Mouse (Mus musculus): Measurements from ENCODE around the gene Slc25a5. TPM values are rescaled to one million over a fixed set of nuclear protein-coding genes. Genes with fewer than 3 reads are reported as not detected.

Slc25a5 gene
- polyA plus RNA-seq, 1 experiment from 2014 or later: 483 TPM

GRCm38 (mm10) chrX:36804196-36804595, 8.7 kb downstream of the Slc25a5 start:
- H3K27me3 ChIP-seq: no peaks in the 10 kb centered on the region
- ATAC-seq (replicated peaks): no peak
- no peak overlapping the region for H3K9ac ChIP-seq (replicated peaks)
- no peaks in the 10 kb centered on the region for H3K36me3 ChIP-seq
- no peak overlapping the region for H3K4me2 ChIP-seq (replicated peaks)
- no peak overlapping the region for H3K4me3 ChIP-seq
- peaks cover 7% of the 10 kb centered on the region for H3K4me1 ChIP-seq
- H3K27ac ChIP-seq (replicated peaks): no peak overlapping the region
- no peaks in the 10 kb centered on the region for H3K9me3 ChIP-seq
- WGBS: 71% methylated on average over 5 of the region's 5 CpGs

- Histone ChIP-seq H3K4me2 (replicated peaks) (no peak overlapping the region), H3K27ac (replicated peaks) (no peak overlapping the region), H3K27me3 (no peaks in the 10 kb centered on the region), H3K36me3 (no peaks in the 10 kb centered on the region), H3K4me3 (no peak overlapping the region), H3K9me3 (no peaks in the 10 kb centered on the region), H3K9ac (replicated peaks) (no peak overlapping the region), H3K4me1 (peaks cover 7% of the 10 kb centered on the region)
- no peak for ATAC-seq (replicated peaks)
- WGBS: 46% methylated on average over 5 of the region's 5 CpGs
Observed at GRCm38 (mm10) chrX:36805466-36806235, 10.2 kb downstream of the Slc25a5 start.

- peak overlapping the region; percentile 47 for H3K4me2 ChIP-seq (replicated peaks)
- peak overlapping the region; percentile 47 for H3K9ac ChIP-seq (replicated peaks)
- H3K9me3 ChIP-seq: no peaks in the 10 kb centered on the region
- H3K4me1 ChIP-seq: peaks cover 7% of the 10 kb centered on the region
- ATAC-seq (replicated peaks): peak; percentile 91
- no peaks in the 10 kb centered on the region for H3K36me3 ChIP-seq
- H3K27ac ChIP-seq (replicated peaks): peak overlapping the region; percentile 86
- WGBS: 31% methylated on average over 44 of the region's 45 CpGs
- H3K27me3 ChIP-seq: no peaks in the 10 kb centered on the region
- H3K4me3 ChIP-seq: peak overlapping the region; percentile 43
Observed at GRCm38 (mm10) chrX:36807360-36808317, 12.2 kb downstream of the Slc25a5 start.

GRCm38 (mm10) chrX:36808318-36808683, 12.8 kb downstream of the Slc25a5 start:
- Histone ChIP-seq H3K27ac (replicated peaks) (peak overlapping the region; percentile 86), H3K4me3 (peak overlapping the region; percentile 43), H3K4me2 (replicated peaks) (peak overlapping the region; percentile 47), H3K9me3 (no peaks in the 10 kb centered on the region), H3K36me3 (no peaks in the 10 kb centered on the region), H3K27me3 (no peaks in the 10 kb centered on the region), H3K9ac (replicated peaks) (no peak overlapping the region), H3K4me1 (peaks cover 7% of the 10 kb centered on the region)
- peak; percentile 44 for ATAC-seq (replicated peaks)
- 75% methylated on average over 6 of the region's 6 CpGs for WGBS

- no peak for ATAC-seq (replicated peaks)
- no peak overlapping the region for H3K9ac ChIP-seq (replicated peaks)
- no peaks in the 10 kb centered on the region for H3K9me3 ChIP-seq
- H3K36me3 ChIP-seq: no peaks in the 10 kb centered on the region
- no peak overlapping the region for H3K4me3 ChIP-seq
- H3K4me1 ChIP-seq: peaks cover 9% of the 10 kb centered on the region
- no peak overlapping the region for H3K27ac ChIP-seq (replicated peaks)
- H3K27me3 ChIP-seq: no peaks in the 10 kb centered on the region
- H3K4me2 ChIP-seq (replicated peaks): no peak overlapping the region
- WGBS: 34% methylated on average over 5 of the region's 5 CpGs
Observed at GRCm38 (mm10) chrX:36811377-36811776, 15.9 kb downstream of the Slc25a5 start.

- H3K27ac ChIP-seq (replicated peaks): no peak overlapping the region
- H3K9me3 ChIP-seq: no peaks in the 10 kb centered on the region
- H3K27me3 ChIP-seq: no peaks in the 10 kb centered on the region
- no peak overlapping the region for H3K4me2 ChIP-seq (replicated peaks)
- no peak overlapping the region for H3K4me3 ChIP-seq
- ATAC-seq (replicated peaks): no peak
- H3K4me1 ChIP-seq: peaks cover 10% of the 10 kb centered on the region; the same call in 1 of the 2 replicates
- no peak overlapping the region for H3K9ac ChIP-seq (replicated peaks)
- WGBS: 74% methylated on average over 8 of the region's 8 CpGs
- H3K36me3 ChIP-seq: no peaks in the 10 kb centered on the region
Observed at GRCm38 (mm10) chrX:36814161-36814836, 18.8 kb downstream of the Slc25a5 start.

- no peaks in the 10 kb centered on the region for H3K9me3 ChIP-seq
- 88% methylated on average over 4 of the region's 4 CpGs for WGBS
- no peak overlapping the region for H3K27ac ChIP-seq (replicated peaks)
- no peak overlapping the region for H3K4me2 ChIP-seq (replicated peaks)
- no peaks in the 10 kb centered on the region for H3K36me3 ChIP-seq
- peaks cover 10% of the 10 kb centered on the region; the same call in 1 of the 2 replicates for H3K4me1 ChIP-seq
- H3K9ac ChIP-seq (replicated peaks): no peak overlapping the region
- no peak overlapping the region for H3K4me3 ChIP-seq
- ATAC-seq (replicated peaks): no peak
- no peaks in the 10 kb centered on the region for H3K27me3 ChIP-seq
Observed at GRCm38 (mm10) chrX:36815022-36815421, 19.6 kb downstream of the Slc25a5 start.

GRCm38 (mm10) chrX:36815439-36815838, 20.0 kb downstream of the Slc25a5 start:
- Histone ChIP-seq H3K4me1 (peaks cover 10% of the 10 kb centered on the region; the same call in 1 of the 2 replicates), H3K36me3 (no peaks in the 10 kb centered on the region), H3K9me3 (no peaks in the 10 kb centered on the region), H3K4me2 (replicated peaks) (no peak overlapping the region), H3K27ac (replicated peaks) (no peak overlapping the region), H3K4me3 (no peak overlapping the region), H3K9ac (replicated peaks) (no peak overlapping the region), H3K27me3 (no peaks in the 10 kb centered on the region)
- WGBS: 66% methylated on average over 4 of the region's 4 CpGs
- ATAC-seq (replicated peaks): no peak

GRCm38 (mm10) chrX:36816368-36816899, 21.0 kb downstream of the Slc25a5 start:
- Histone ChIP-seq H3K36me3 (no peaks in the 10 kb centered on the region), H3K9ac (replicated peaks) (no peak overlapping the region), H3K27ac (replicated peaks) (peak overlapping the region; percentile 87), H3K27me3 (no peaks in the 10 kb centered on the region), H3K4me2 (replicated peaks) (peak overlapping the region; percentile 36), H3K4me3 (peak overlapping the region; percentile 22; the same call in 1 of the 2 replicates), H3K9me3 (no peaks in the 10 kb centered on the region), H3K4me1 (peaks cover 10% of the 10 kb centered on the region; the same call in 1 of the 2 replicates)
- WGBS: 24% methylated on average over 8 of the region's 8 CpGs
- ATAC-seq (replicated peaks): peak; percentile 47

- H3K4me2 ChIP-seq (replicated peaks): peak overlapping the region; percentile 36
- no peaks in the 10 kb centered on the region for H3K27me3 ChIP-seq
- no peaks in the 10 kb centered on the region for H3K9me3 ChIP-seq
- peaks cover 10% of the 10 kb centered on the region; the same call in 1 of the 2 replicates for H3K4me1 ChIP-seq
- peak; percentile 88 for ATAC-seq (replicated peaks)
- 17% methylated on average over 9 of the region's 10 CpGs for WGBS
- H3K36me3 ChIP-seq: no peaks in the 10 kb centered on the region
- peak overlapping the region; percentile 35; the same call in 1 of the 2 replicates for H3K9ac ChIP-seq (replicated peaks)
- H3K27ac ChIP-seq (replicated peaks): peak overlapping the region; percentile 87
- H3K4me3 ChIP-seq: peak overlapping the region; percentile 22
Observed at GRCm38 (mm10) chrX:36816953-36817441, 21.5 kb downstream of the Slc25a5 start.

- Histone ChIP-seq H3K4me2 (replicated peaks) (no peak overlapping the region), H3K36me3 (no peaks in the 10 kb centered on the region), H3K4me3 (no peak overlapping the region), H3K4me1 (peaks cover 10% of the 10 kb centered on the region; the same call in 1 of the 2 replicates), H3K9me3 (no peaks in the 10 kb centered on the region), H3K9ac (replicated peaks) (no peak overlapping the region), H3K27ac (replicated peaks) (no peak overlapping the region), H3K27me3 (no peaks in the 10 kb centered on the region)
- 75% methylated on average over 4 of the region's 4 CpGs for WGBS
- ATAC-seq (replicated peaks): no peak
Observed at GRCm38 (mm10) chrX:36819575-36819974, 24.1 kb downstream of the Slc25a5 start.
